Mouse (Mus musculus) spleen, embryonic (tissue): ENCODE results near the gene Fibin.

Experiments
- CTCF ChIA-PET: fragments of 350-600 bp; sonication (Branson Sonifier 250); formaldehyde crosslinking; loops from one replicate; lab custom pipeline; 2022; lab: Charles Lee

The Fibin gene

DNA sequence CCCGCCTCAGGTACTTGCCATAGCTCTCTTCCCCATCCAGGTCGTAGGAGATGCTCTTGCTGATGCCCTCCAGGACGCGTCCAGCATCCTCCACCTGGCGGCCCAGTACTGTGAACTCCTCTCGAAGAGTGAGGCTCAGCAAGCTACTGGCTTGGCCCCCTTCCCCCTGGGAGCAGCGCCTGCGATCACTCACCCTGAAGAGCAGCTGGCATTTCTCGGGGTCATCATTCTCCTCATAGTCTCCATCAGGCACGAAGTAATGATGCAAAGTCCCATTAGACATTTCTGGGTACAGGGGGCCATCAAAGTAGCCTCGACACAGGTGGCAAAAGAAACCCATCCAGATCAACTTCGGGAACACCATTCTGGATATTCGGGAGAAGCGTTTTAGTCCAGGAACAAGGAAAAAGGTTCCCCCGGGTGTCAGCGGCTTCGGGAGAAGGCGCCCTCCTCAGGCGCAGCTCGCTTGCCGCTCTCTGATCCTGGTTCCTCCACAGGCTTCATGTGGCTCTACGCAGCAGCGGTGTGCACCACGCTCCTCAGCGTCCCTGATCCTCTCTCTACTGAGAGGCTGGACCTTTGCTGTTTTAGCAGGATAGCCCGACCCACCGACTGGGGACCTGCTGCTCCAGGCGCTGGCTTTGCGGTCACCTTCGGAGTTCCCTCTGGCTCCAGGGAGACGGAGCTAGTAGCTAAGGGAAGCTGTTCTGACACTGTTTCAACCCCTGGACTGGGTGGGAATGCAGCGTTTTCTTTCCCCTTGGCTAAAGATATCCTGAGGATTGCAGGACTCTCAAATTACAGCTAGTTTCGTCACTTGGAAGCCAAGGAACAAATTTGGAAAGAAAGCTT, at the start of gene Fibin:
Gene Fibin (minus strand): TSS at position 752 of the 852 bp plus-strand sequence.
- CTCF ChIA-PET: no interaction called here

DNA sequence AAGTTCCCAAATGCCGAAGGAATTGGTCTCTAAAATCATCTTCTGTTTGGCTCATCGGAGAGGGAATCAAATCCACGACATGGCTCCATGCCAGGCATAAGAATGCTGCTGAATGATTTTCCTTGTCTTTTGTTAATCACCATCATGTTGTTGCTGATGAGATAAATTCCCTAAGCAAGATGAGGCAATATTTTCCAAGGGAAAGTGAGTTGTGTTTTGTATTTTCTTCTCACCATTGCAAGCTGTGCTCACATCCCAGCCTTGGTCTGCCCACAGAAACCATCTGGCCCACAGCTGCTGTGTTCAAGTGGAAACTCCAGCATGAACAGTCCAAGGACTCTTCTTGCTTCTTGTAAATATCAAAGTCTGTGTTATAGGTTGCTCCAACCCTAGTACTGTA, 48.4 kb upstream of the Fibin start:
- CTCF ChIA-PET: no interaction called here

- CTCF ChIA-PET: no interaction called here
Observed at GRCm38 (mm10) chr2:110408757-110409156, 45.8 kb upstream of the Fibin start.

- CTCF ChIA-PET: no interaction called here
Observed at GRCm38 (mm10) chr2:110392714-110393336, 29.8 kb upstream of the Fibin start.

DNA sequence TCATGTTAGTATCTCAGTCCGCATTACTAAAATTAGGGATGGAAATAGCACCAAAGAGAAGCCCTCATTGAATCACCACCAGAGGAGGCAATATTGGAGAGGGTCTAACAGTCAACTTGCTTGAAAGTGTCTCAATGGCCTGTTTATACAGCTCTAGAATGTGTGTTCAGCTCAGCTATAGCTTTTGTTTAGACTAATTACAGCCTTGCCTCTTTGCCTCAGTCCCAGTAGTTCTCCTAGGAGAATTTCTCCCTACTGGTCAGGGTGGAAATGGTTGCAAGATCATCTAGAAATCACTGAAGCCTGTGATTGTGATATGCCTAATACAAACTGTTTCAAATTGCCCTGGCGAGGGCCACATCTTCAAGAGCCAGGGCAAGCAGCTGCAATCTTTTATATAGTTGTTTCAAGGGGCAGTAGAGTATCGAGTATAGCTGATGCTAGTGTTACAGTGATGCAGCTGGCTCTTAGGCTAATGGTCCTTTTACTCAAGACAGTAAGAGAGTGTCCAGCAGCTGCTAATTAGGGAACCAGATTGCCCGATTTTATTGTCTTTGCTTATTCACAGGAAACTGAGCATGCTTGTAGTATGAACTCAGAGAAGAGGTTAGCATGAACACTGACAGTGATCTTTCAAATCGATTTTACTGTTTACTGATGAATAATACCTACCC, 27.9 kb upstream of the Fibin start:
- CTCF ChIA-PET: no interaction called here

GRCm38 (mm10) chr2:110379811-110380210, 16.8 kb upstream of the Fibin start:
- CTCF ChIA-PET: no interaction called here

DNA sequence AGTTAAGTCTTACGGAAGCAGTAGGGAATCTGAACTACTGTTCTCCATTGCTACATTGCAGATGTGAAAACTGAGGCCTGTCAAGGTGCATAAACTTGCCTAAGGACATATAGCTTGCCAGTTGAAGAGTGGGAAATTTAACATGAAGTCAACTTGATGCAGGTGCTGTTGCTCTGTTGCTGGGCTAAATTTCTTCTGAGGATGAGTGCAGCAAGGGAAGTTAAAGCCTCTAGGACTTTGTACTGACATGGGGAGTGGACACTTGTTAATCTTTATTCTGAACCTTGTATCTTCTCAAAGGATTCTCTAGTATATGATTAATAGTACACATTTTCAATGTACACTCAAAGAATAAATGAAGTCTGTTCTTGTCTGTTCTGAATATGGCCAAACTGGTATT, 13.7 kb upstream of the Fibin start:
- CTCF ChIA-PET: no interaction called here

- CTCF ChIA-PET: no interaction called here
Observed at GRCm38 (mm10) chr2:110375475-110375874, 12.5 kb upstream of the Fibin start.

GRCm38 (mm10) chr2:110373186-110373585, 10.2 kb upstream of the Fibin start:
- CTCF ChIA-PET: no interaction called here

DNA sequence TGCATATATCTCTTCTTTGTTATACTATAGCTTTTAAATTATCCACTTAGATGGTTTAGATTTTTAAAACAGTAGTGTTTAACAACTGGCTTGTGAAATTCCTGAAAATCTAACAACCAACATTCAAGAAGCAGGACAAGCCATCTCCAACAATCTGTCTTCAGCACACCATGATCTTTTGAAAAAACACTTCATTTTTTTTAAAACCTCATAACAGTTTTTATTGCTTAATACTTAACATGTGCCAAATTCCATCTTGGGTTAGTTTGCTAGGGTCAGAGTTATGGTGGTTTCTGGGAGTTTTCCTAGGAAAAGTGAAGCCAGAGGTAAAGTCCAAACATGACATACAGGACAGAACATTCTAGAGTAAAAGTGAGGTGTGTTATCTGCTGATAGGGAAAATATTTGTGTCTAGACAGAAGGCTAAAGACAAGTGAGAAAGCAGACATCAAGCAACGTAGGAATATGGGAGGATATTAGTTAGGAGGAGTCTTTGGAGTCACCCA, 4.5 kb upstream of the Fibin start:
- CTCF ChIA-PET: no interaction called here

- CTCF ChIA-PET: no interaction called here
Observed at GRCm38 (mm10) chr2:110365401-110365800, 2.4 kb upstream of the Fibin start.

GRCm38 (mm10) chr2:110363855-110364254, 872 bp upstream of the Fibin start:
- CTCF ChIA-PET: no interaction called here

DNA sequence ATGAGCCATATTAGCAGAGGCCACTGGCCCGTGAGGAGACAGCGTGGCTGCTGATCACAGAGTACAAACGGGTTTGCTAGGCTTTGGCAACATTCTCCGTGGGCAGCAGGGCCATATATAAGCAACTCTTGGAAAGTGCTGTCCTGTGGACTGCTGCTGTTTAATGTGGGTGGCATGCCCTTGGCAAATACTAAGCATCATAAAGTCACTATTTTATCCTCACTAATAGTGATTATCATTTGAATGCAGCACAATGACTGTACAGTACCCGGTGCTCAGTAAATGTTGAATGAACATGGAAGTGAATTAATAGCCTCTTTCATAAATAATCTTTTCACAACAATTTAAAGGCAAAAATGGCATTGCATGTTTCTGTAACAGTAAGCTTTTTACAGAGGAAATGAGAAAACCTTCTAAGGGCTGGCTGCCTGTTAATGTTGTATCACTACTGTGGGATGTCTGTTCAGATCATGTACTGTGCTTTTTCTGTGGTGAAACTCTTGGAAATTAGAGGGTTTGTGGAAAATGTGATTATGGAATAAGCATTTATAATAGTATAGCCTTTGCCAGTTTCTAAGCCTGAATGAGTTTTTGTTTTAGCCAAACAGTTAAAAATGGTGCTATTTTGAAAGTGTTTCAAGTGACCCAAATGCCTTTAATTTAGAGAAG, 9.5 kb downstream of the Fibin start:
- CTCF ChIA-PET: no interaction called here

DNA sequence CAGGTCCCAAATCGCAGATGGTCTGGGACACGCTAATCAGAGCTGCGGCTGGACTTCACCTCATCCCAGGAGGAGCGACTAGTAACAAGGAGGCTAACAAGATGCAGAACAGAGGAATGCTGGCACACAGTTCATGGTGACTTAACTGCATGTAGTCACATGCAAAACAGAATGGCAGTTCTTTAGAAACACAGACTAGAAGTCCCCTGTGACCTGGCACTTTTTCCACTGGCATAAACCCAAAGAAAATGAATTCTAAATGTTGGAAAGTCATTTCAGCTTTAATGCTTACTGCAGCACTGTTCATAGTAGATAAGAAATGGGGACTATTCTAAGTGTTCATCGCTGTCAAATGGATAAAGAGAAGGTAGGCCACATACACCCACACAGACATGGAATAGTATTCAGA, 11.1 kb downstream of the Fibin start:
- CTCF ChIA-PET: no interaction called here

DNA sequence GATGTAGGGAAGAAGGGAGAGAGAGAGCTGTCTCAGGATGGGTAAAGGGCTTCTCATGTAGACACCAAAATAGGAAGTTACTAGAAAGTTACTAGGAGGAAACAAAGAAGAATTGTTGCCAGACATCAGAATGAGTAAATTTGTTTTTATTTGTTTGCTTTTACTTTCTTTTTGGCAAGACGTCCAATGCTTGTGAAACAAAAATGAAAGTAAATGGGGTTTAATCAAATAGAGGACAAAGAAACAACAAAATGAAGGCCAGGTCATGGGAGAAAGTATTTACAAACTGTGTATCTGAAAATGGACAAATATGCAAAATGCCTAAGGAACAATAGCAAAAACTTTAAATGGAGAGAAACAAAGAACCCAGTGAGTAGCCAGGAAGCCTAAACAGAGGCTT, 11.6 kb downstream of the Fibin start:
- CTCF ChIA-PET: no interaction called here

GRCm38 (mm10) chr2:110328953-110329352, 34.0 kb downstream of the Fibin start:
- CTCF ChIA-PET: no interaction called here

DNA sequence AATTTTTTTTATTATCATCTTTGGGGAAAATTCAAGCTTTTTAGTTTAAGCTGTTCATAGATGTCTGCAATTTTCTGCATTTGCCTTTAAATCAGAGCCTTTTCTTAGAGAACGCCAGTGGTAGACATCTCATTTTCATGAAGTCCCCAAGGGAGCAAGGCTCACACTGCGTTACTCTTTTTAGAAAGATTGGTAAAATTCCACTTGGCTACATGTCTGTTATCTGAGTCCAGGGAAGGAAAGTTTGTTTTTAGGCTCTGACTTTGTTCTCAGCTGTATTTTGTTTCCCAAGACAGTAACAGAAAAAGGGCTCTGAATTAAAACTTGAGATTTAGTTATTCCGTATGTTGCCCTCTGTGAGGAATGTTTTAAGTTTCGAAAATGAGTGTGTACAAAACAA, 43.0 kb downstream of the Fibin start:
- CTCF ChIA-PET: interaction anchor here (0.5 kb wide), 1 partner anchor 416 kb away, joined by 4 read pairs; no protein-coding TSS in a partner anchor

DNA sequence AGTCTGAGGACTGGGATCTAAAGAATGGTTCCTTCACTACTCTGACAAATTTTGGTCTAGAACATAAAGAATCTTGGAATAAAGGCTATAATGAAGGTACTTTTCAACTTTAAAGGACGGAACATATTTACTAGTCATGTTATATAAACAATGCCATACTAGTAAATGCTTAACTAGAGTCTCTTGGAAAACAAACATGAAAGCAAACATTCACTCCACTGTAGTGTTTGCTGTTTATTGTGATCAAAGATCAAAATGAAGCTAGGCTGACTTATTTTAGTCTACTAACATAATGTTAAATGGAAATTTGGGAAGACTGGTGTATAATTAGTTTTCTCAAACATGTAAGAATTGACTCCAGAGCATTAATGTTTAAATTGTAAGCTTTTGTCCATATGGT, 43.7 kb downstream of the Fibin start:
- CTCF ChIA-PET: no interaction called here

DNA sequence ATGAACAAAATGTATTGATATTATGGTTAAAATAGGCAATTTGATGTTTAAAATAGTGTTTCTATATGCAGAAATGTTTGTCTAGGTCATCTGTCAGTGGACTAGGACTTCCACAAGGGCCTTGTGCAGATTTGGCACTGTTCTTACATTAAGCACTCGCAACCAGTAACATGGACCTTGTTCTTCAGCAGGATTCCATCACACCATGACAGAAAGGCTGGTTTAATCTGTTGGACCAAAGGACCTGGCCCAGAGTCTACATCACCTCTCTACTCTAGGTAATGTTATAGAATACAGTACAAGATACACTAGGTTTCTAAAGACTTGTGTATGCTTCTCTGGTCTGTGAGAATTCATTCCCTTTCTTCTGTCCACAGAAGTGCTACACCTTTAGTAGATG, 44.3 kb downstream of the Fibin start:
- CTCF ChIA-PET: no interaction called here

- CTCF ChIA-PET: no interaction called here
Observed at GRCm38 (mm10) chr2:110316116-110316883, 46.7 kb downstream of the Fibin start.

GRCm38 (mm10) chr2:110314509-110315155, 48.4 kb downstream of the Fibin start, which contains the start of gene Bbox1:
TSS of gene Bbox1 (minus strand) at chr2:110314560.
- CTCF ChIA-PET: no interaction called here
